Mouse (Mus musculus): ENCODE measurements at regions not wholly inside any gene's neighbourhood (a gene's known extent, or its start where the extent isn't known, plus 50 kb on each side); places are given as distances from the start of the nearest gene placed in this dataset.
A peak's percentile ranks its signal among the peaks of the same experiment; 100 is the strongest.

- H3K4me3 ChIP-seq, result no peak overlapping the region
- peak in 1 of 2 experiments; percentile 39 for DNase-seq
- WGBS, result 37% methylated on average over 4 of the region's 4 CpGs
- no peaks in the 10 kb centered on the region for H3K36me3 ChIP-seq (ENCODE audit: control insufficient read depth, insufficient read depth, low read length)
- no peaks in the 10 kb centered on the region for H3K79me2 ChIP-seq (replicated peaks; ENCODE audit: control insufficient read depth, insufficient read depth, low read length)
- TF ChIP-seq CTCF (IDR thresholded peaks at IDR 0.05), result no peak
- no peak overlapping the region for H3K9ac ChIP-seq (ENCODE audit: low read depth, low read length)
- H3K4me1 ChIP-seq (ENCODE audit: control insufficient read depth, insufficient read depth, low read length), result no peaks in the 10 kb centered on the region
- intact Hi-C loops (cut with DNase I), result no loop called here
- H3K27me3 ChIP-seq (ENCODE audit: control insufficient read depth, insufficient read depth, low read length), result no peaks in the 10 kb centered on the region
- no peak overlapping the region for H3K27ac ChIP-seq
These were observed 933.3 kb upstream of the Cited2 start for GRCm38 (mm10) chr10:16789641-16790243.

- no peak overlapping the region for H3K9ac ChIP-seq (ENCODE audit: low read depth, low read length)
- TF ChIP-seq CTCF (IDR thresholded peaks at IDR 0.05) (no peak), EP300 (IDR thresholded peaks at IDR 0.05; ENCODE audit: insufficient read depth, low read depth, low read length) (no peak), POLR2A (IDR thresholded peaks at IDR 0.05; ENCODE audit: insufficient read depth, low read depth, low read length) (no peak)
- 54% methylated on average over 2 of the region's 2 CpGs for WGBS
- H3K4me3 ChIP-seq, result no peak overlapping the region
- H3K27me3 ChIP-seq (ENCODE audit: control insufficient read depth, insufficient read depth, low read length), result no peaks in the 10 kb centered on the region
- H3K79me2 ChIP-seq (replicated peaks; ENCODE audit: control insufficient read depth, insufficient read depth, low read length), result no peaks in the 10 kb centered on the region
- no peaks in the 10 kb centered on the region for H3K4me1 ChIP-seq (ENCODE audit: control insufficient read depth, insufficient read depth, low read length)
- intact Hi-C loops (cut with DNase I), result no loop called here
- no peak for DNase-seq
- no peaks in the 10 kb centered on the region for H3K36me3 ChIP-seq (ENCODE audit: control insufficient read depth, insufficient read depth, low read length)
- no peak overlapping the region for H3K27ac ChIP-seq
These were observed 919.0 kb upstream of the Cited2 start for GRCm38 (mm10) chr10:16803978-16804377.

- DNase-seq, result no peak
- H3K27me3 ChIP-seq (ENCODE audit: control insufficient read depth, insufficient read depth, low read length), result no peaks in the 10 kb centered on the region
- 54% methylated on average over 2 of the region's 2 CpGs for WGBS
- H3K9ac ChIP-seq (ENCODE audit: low read depth, low read length), result no peak overlapping the region
- no peak for TF ChIP-seq EP300 (IDR thresholded peaks at IDR 0.05; ENCODE audit: insufficient read depth, low read depth, low read length)
- TF ChIP-seq CTCF (IDR thresholded peaks at IDR 0.05), result no peak
- no peak for TF ChIP-seq POLR2A (IDR thresholded peaks at IDR 0.05; ENCODE audit: insufficient read depth, low read depth, low read length)
- intact Hi-C loops (cut with DNase I), result no loop called here
- H3K27ac ChIP-seq, result no peak overlapping the region
- no peaks in the 10 kb centered on the region for H3K4me1 ChIP-seq (ENCODE audit: control insufficient read depth, insufficient read depth, low read length)
- H3K4me3 ChIP-seq, result no peak overlapping the region
- no peaks in the 10 kb centered on the region for H3K79me2 ChIP-seq (replicated peaks; ENCODE audit: control insufficient read depth, insufficient read depth, low read length)
- H3K36me3 ChIP-seq (ENCODE audit: control insufficient read depth, insufficient read depth, low read length), result no peaks in the 10 kb centered on the region
These were observed 912.3 kb upstream of the Cited2 start for GRCm38 (mm10) chr10:16810716-16811115.

GRCm38 (mm10) chr10:16814013-16814412, 909.0 kb upstream of the Cited2 start:
- Histone ChIP-seq H3K27ac (no peak overlapping the region), H3K79me2 (replicated peaks; ENCODE audit: control insufficient read depth, insufficient read depth, low read length) (no peaks in the 10 kb centered on the region), H3K4me3 (no peak overlapping the region), H3K4me1 (ENCODE audit: control insufficient read depth, insufficient read depth, low read length) (no peaks in the 10 kb centered on the region), H3K27me3 (ENCODE audit: control insufficient read depth, insufficient read depth, low read length) (no peaks in the 10 kb centered on the region), H3K36me3 (ENCODE audit: control insufficient read depth, insufficient read depth, low read length) (no peaks in the 10 kb centered on the region), H3K9ac (ENCODE audit: low read depth, low read length) (no peak overlapping the region)
- 91% methylated on average over 2 of the region's 2 CpGs for WGBS
- DNase-seq, result no peak
- no peak for TF ChIP-seq POLR2A (IDR thresholded peaks at IDR 0.05; ENCODE audit: insufficient read depth, low read depth, low read length)
- TF ChIP-seq EP300 (IDR thresholded peaks at IDR 0.05; ENCODE audit: insufficient read depth, low read depth, low read length), result no peak
- TF ChIP-seq CTCF (IDR thresholded peaks at IDR 0.05), result no peak
- intact Hi-C loops (cut with DNase I), result no loop called here

GRCm38 (mm10) chr10:16861534-16861933, 861.5 kb upstream of the Cited2 start:
- Histone ChIP-seq H3K9ac (ENCODE audit: low read depth, low read length) (no peak overlapping the region), H3K4me1 (ENCODE audit: control insufficient read depth, insufficient read depth, low read length) (no peaks in the 10 kb centered on the region), H3K27ac (no peak overlapping the region), H3K36me3 (ENCODE audit: control insufficient read depth, insufficient read depth, low read length) (no peaks in the 10 kb centered on the region), H3K4me3 (no peak overlapping the region), H3K79me2 (replicated peaks; ENCODE audit: control insufficient read depth, insufficient read depth, low read length) (no peaks in the 10 kb centered on the region), H3K27me3 (ENCODE audit: control insufficient read depth, insufficient read depth, low read length) (no peaks in the 10 kb centered on the region)
- intact Hi-C loops (cut with DNase I), result no loop called here
- TF ChIP-seq POLR2A (IDR thresholded peaks at IDR 0.05; ENCODE audit: insufficient read depth, low read depth, low read length) (no peak), EP300 (IDR thresholded peaks at IDR 0.05; ENCODE audit: insufficient read depth, low read depth, low read length) (no peak), CTCF (IDR thresholded peaks at IDR 0.05) (no peak)
- WGBS, result 93% methylated on average over 1 of the region's 1 CpGs
- DNase-seq, result no peak

- WGBS, result 67% methylated on average over 2 of the region's 2 CpGs
- Histone ChIP-seq H3K79me2 (replicated peaks; ENCODE audit: control insufficient read depth, insufficient read depth, low read length) (no peaks in the 10 kb centered on the region), H3K27ac (no peak overlapping the region), H3K9ac (ENCODE audit: low read depth, low read length) (no peak overlapping the region), H3K4me1 (ENCODE audit: control insufficient read depth, insufficient read depth, low read length) (no peaks in the 10 kb centered on the region), H3K27me3 (ENCODE audit: control insufficient read depth, insufficient read depth, low read length) (no peaks in the 10 kb centered on the region), H3K4me3 (no peak overlapping the region), H3K36me3 (ENCODE audit: control insufficient read depth, insufficient read depth, low read length) (no peaks in the 10 kb centered on the region)
- DNase-seq, result no peak
- TF ChIP-seq CTCF (IDR thresholded peaks at IDR 0.05), result no peak
- no peak for TF ChIP-seq POLR2A (IDR thresholded peaks at IDR 0.05; ENCODE audit: insufficient read depth, low read depth, low read length)
- no peak for TF ChIP-seq EP300 (IDR thresholded peaks at IDR 0.05; ENCODE audit: insufficient read depth, low read depth, low read length)
- intact Hi-C loops (cut with DNase I), result no loop called here
These were observed 856.1 kb upstream of the Cited2 start for GRCm38 (mm10) chr10:16866914-16867313.

All from heart, adult 2 months (tissue).